Mouse (Mus musculus) heart, adult 9 months (tissue): Measurements from ENCODE around the gene Filip1l.
A peak's percentile ranks its signal among the peaks of the same experiment; 100 is the strongest.

ENCODE experiments used
- DNase-seq, 2 experiments: peaks; one replicate each; pipeline ENCODE4 v3.0.0; 2022; ENCODE audit warnings: low spot score in 2 of 2

Gene Filip1l

GRCm38 (mm10) chr16:57482264-57482663, 129.4 kb downstream of the Filip1l start:
- no peak for DNase-seq

DNA sequence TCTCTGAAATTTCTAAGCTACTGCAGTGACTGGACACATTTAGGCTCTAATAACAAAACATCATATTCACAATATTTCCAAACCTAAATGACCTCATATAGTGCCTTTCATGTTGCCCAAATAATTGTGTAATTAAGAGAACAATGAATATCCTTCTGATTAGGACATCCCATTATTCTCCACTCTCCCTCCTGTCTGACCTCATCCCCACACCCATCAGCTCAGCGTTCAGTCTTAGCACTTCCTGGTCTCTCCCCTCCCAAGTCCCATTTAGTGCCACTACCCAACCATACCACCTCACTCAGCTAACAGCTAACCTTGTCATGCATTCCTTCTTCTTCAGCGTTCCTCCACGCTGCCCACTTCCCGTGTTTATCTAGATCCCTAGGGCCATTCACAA, 130.0 kb downstream of the Filip1l start:
- no peak for DNase-seq

DNA sequence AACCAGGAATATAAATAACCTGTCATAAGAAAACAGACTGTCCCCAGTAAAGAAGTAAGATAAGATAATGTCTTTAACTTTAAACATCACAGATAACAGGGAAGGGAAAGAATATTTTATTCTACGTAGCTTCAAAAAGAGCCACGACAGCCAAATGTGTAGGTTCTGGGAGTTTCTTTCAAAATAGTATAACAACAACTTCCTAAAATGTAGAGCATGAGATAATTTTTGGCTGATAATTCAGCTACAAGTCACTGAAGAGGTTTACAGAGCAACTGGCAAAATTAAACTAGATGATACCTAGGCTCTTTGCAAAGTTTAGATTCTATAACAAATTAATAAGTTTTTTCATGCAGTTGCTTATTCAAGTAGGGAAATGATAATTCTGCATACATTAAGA, 130.6 kb downstream of the Filip1l start:
- DNase-seq = no peak

- DNase-seq = no peak
Measured at GRCm38 (mm10) chr16:57484043-57484795, 131.3 kb downstream of the Filip1l start.

- DNase-seq = peak; percentile 53 to 69
Measured at GRCm38 (mm10) chr16:57485265-57485664, 132.4 kb downstream of the Filip1l start.

DNA sequence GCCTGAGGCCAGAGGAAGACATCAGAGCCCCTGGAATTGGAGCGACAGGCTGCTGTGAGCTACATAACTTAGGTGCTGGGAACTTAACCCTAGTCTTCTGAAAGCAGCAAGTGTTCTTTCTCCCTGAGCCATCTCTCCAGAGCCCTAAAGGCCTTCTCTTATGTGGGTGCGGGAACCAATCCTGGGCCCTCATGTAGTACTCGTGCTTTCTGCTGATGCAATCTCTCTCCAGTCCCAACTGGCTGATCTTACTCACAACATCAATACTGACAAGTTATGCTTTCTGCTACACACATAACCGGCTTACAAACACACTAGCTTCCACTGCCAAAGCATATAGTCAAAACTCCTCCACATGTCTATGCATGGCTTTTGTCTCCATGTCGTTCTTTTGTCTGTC, 133.4 kb downstream of the Filip1l start:
- DNase-seq = no peak

DNA sequence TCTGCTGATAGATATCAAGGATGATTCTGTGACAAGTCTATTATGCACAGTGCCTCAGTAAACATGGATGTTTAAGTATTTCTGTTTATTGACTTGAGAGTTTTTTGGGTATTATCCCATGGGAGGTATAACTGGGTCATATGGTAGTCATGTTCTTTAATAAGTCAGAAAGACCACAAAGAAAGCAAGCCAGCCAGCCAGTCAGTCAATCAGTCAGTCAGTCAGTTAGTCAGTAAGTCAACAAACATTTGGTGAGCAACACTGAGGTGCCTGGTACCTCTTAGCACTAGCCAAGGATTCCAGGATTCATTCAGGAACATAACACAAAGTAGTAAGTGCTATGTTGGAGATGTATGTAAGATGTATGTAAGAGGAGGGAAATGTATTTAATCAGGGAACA, 135.8 kb downstream of the Filip1l start:
- no peak for DNase-seq

GRCm38 (mm10) chr16:57490691-57491090, 137.8 kb downstream of the Filip1l start:
- DNase-seq = no peak

DNA sequence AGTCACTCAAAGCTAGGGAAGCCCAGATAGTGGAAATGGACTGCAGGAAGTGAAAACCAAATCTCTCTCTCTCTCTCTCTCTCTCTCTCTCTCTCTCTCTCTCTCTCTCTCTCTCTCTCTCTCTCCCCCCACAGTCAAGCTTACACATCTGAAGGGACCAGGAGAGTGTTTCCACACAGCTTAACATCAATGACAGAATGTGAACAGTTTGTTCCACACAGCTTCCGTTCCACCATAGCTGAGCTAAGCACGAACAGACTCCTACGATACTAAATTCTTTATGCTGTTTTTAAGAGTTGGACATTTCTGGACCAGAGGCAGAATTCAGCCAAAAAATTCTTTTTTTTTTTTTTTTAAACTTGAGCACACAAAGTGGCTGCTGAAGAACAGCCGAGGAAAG, 139.0 kb downstream of the Filip1l start:
- DNase-seq = no peak

- DNase-seq = no peak
Measured at GRCm38 (mm10) chr16:57495476-57496203, 142.7 kb downstream of the Filip1l start.

DNA sequence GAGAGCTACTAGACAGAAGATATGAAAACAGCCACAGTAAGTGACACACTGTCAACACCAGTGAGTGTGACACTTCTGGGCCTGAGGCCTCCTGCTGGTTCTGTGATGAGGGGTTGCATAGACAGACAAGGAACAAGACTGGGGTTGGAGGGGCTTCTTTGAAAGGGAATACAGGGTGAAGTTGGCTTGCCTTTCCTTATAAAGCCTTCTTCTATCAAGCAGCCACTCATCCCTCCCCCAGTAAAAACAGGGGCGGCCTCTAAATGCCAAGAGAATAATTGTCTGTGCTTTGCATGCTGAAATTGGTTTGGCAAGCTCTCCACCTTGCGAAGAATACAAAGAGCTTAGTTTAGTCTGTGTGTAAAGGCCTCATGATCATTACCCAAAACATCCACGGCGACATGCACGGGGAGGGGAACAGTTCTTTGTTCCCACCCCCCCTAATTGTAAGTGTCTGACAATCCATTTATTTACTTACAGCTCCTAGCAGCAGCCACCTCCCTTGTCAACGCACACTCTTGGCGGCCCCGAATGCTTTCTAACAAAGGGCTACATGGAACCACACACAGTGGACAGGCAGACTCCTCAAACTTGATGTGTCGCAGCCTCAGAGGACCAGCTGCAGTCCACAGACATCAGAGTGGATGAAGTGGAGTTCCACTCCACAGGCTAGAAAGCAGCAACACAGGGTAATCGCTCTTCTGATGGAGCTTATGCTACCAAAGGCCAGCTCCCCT, 143.7 kb downstream of the Filip1l start:
- no peak for DNase-seq

GRCm38 (mm10) chr16:57500851-57501250, 148.0 kb downstream of the Filip1l start:
- DNase-seq = no peak

- DNase-seq = no peak
Measured at GRCm38 (mm10) chr16:57502230-57502629, 149.3 kb downstream of the Filip1l start.

DNA sequence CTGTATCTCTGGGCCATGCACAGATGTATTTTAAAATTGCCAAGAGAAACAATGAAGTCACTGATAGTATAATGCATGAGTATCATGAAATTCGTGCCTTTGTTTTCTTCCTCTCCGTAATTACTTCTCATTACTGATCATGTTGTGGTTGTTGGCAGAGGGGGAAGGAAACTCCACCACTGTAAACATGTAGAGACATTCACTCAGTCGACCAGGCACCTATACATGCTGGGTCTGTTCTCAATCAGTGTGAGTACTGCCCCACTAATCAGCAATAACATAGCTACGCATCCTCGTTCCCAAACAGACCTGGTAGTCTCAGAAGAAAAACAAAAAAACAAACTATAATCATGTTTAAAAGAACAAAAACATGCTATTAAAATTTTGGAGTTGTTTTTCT, 149.9 kb downstream of the Filip1l start:
- no peak for DNase-seq

DNA sequence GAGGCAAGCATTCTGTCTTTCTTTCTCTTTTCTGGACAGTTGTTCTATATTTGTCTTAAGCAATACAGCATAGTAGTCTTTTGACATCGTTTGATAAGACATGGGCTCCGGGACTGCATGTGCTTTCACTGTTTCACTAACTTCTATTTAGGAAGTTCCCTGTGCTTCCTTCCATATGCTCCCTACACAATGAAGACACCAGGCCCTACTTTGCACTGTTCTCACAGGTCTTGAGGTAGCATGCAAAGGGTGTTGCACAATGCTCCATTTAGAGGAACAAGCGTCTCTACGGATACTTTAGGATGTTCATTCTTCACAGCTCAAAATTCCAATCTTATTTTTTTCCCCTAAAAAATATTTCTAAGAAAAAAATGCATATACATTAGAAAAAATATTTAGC, 151.8 kb downstream of the Filip1l start:
- DNase-seq = no peak

GRCm38 (mm10) chr16:57506133-57506532, 153.2 kb downstream of the Filip1l start:
- DNase-seq = no peak

DNA sequence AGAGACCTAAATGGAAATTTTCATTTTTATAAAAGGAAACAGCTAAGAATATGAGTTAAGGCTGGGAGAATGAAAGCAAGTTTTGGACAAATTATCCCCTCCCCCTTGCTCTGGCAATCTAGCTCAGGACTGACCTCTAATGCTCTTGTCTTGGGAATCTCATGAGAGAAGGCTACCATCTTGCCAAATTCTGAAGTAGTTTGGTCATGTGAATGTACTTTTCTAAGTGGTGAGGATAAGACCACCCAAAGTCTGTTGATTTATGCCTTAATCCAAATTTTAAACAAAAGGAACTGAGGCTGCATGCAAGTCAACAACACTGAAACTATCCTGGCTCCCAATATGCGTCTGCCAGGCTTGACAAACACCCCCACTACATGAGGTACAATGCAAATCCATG, 155.5 kb downstream of the Filip1l start:
- DNase-seq = peak in 1 of 2 experiments; percentile 46

DNA sequence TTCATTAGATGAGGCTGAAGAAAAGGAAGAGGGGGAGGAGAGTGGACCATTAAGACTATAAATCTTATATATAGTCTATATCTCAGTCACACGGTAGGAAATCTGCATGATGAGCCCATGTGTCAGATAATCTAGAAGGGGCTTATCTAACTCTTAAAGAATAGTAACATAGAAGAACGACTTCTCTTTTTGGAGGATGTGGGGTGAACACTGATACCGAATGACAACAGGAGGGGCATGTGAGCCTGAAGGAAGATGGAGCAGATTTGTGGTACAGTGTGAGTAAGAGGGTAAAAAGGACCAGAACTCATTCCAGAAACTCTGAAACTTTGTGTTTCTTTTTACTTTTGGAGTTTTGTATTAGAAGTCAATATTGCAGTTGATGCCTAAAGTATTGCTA, 156.2 kb downstream of the Filip1l start:
- no peak for DNase-seq

GRCm38 (mm10) chr16:57513562-57513961, 160.7 kb downstream of the Filip1l start:
- no peak for DNase-seq

GRCm38 (mm10) chr16:57514371-57514770, 161.5 kb downstream of the Filip1l start:
- no peak for DNase-seq

DNA sequence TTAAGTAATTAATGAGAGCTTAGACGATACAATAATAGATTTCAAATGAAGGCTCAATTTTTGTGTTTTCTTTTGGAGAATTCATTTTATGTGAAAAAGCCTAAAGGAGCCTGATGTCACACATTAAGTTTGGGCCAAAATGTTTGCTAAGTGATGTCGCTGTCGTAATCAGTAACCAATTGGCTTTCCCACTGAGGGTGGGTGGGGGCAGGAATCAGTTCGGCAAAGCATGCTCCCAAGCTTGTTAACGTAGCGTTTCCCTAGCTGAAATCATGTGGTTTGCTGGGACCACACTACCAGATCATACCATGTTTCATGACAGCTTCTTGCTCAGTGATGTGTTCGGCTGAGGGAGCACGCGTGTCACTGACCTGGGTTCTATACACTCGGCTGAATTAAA, 162.7 kb downstream of the Filip1l start:
- peak in 1 of 2 experiments; percentile 52 for DNase-seq

DNA sequence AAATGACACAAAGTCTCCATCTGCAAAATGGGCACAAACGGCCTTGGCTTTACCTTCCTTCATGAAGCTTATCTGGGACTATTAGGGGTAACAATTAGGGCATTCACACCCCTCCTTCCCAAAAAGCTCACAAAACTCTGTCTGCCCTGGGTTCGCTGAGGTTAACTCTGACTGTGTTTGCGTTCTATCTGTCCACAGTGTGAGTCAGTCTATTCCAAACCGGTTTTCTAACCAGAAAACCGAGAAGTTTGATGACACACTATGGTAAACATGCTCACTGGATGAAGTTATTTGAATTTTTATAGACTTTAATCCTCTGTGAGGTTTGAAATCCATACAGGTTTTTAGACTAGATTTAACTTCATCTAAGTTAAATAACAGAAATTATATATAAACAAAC, 172.2 kb downstream of the Filip1l start:
- DNase-seq = no peak

DNA sequence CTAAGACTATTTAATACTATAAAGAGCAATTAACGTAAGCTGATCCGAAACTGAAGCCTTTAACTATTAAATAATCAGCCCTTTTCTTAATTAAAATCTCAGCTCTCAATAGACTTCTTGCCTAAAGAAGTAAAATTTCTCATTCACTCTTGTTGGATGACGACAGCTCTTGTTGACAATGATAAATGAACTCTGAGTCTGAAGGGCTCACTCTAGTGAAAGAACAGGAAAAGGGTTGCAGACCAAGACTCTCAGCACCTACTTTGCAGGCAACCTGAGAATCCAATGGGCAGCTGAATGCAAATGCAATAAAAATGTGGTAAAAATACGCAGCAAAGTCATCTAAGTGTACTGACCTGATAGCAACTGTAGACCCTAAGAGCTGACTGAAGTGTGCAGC, 172.6 kb downstream of the Filip1l start:
- no peak for DNase-seq
